Mouse (Mus musculus) granulocyte monocyte progenitor cell, adult 5-6 weeks (primary cell): ENCODE data around the gene Taf11. TPM values are rescaled to one million over a fixed set of nuclear protein-coding genes. Genes with fewer than 3 reads are reported as not detected.

ENCODE experiments used
- ATAC-seq: replicated peaks from 2 replicates; pipeline ENCODE4 v1.8.0; 2016; ENCODE audit warnings: mild to moderate bottlenecking, moderate TSS enrichment, inconsistent platforms; ENCODE audit not compliant: poor library complexity, severe bottlenecking
- total RNA-seq, 2 experiments: library from RNA; stranded (forward) in 1 of 2; stranded (reverse) in 1 of 2; fragments of 200-712, 200-1000 nt in 1 of 2; fragments of >200 nt in 1 of 2; fragmentation: Nextera tagmentation in 1 of 2; gene quantifications; 2 replicates each; pipeline ENCODE4 v1.2.3; 2014 to 2017

Taf11 gene
- total RNA-seq, 2 experiments from 2014 or later: 35.7 to 39.9 TPM

- ATAC-seq: no peak
Measured at GRCm38 (mm10) chr17:27925054-27925453, 15.4 kb upstream of the Taf11 start.

DNA sequence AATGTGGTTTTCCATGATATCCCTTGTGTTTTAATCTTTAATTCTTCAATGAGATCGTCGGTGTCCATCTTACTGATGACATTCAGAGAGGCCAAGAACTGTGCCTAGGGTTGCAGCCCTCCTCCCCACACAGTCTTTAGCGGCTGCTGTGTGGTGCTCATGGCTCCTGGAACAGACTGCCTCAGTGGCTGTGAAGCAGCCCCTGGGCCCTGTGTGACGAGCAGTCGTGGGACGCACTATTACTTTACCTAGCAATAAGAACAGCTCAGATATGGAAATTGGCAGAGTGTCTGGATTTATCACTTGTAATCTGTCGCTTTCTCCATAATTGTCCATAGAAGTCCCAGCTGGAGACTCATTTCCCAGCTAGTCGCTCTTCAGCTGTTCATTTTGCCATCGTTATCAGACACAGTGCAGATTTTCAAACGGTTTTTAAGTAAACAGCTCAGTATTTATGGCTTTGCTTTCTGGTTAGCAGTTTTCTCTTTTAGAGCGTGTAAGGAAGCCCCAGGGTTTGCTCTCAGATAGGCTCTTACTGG lies 12.6 kb upstream of the Taf11 start:
- ATAC-seq: no peak

DNA sequence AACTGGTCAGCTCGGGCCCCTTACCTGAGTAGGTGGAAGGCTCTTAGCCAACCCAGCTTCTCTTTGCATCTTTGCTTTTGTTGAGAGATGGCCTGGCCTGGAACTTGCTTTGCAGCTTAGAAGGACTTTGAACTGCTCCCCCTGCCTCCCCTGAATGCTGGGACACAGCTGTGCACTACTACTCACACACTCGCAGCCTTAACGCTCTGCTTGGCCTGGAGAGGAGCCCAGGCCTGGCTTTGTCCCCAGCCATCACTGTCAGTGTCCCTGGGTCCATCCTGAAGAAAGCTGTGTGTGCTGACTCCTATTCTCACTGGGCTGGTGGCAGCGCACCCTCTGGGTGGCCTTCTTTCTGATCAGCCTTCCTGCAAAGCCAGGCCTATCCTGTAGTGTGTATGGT lies 11.0 kb upstream of the Taf11 start:
- no peak for ATAC-seq

DNA sequence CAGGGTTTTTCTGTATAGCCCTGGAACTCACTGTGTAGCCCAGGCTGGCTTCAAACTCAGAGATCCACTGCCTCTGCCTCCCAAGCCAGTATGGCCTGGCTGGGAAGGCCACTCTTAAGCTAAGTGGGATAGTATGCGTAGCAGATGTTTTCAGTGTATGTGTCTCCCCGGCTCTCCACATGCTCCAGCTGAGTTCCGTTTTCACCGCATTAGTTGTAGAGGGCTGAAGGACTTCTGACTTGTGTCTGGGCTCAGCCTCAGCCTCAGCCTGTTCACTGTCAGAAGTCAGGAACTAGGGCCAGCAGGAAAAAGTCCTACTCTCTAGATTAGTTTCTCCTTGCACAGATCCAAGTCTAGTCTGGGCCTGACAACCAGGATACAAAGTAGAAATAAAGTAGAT lies 6.7 kb upstream of the Taf11 start:
- no peak for ATAC-seq

- no peak for ATAC-seq
Measured at GRCm38 (mm10) chr17:27914742-27915141, 5.1 kb upstream of the Taf11 start.

DNA sequence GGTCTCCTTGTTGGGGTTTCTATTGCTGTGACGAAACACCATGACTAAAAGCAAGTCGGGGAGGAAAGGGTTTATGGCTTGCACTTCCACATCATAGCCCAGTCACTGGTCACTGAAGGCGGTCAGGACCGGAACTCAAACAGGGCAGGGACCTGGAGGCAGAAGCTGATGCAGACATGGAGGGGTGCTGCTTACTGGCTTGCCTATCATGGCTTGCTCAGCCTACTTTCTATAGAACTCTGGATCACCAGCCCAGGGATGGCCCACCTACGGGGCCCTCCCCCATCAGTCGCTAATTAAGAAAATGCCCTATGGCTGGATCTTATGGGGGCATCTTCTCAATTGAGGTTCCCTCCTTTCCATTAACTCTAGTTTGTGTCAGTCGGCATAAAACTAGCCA lies 1.7 kb upstream of the Taf11 start:
- no peak for ATAC-seq

DNA sequence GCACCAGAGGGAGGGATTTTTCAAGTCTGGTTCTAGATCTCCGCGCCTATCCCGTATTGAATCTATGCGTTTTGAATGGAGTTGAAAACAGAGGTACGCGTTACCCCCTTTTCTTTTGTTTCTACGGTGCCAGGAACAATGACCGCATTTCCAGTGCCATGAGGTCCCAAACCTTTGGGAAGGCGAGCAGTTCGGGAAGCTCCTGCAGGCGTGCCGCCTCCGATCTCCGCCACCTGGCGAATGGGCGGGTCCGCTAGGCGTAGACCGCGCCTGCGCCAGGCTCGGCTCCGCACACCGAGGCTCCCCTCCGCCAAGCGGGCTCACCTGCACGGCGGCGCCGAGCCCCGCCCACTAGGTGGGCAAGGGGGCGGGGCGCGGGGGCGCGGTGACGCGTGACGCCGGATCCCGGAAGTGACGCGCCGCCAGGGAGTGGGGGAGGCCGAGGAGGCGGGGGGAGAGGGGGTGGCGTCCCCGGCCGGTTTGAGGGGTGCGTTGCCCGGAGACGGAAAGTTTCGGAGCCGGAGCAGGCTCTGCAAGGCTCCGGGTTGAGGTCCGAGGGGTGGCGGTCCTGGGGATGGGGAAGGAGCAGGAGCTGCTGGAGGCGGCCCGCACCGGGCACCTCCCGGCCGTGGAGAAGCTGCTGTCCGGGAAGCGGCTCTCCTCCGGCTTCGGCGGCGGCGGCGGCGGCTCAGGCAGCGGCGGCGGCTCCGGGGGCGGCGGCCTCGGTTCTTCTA lies 589 bp downstream of the Taf11 start, which contains the start of gene Anks1:
Gene Anks1, plus strand, starts transcription at position 419 of the 734 bp plus-strand sequence.
- peak; percentile 61 for ATAC-seq

- ATAC-seq: peak; percentile 30
Measured at GRCm38 (mm10) chr17:27908206-27908887, 1.3 kb downstream of the Taf11 start.

GRCm38 (mm10) chr17:27907512-27908205 lies 2.0 kb downstream of the Taf11 start:
- peak; percentile 78 for ATAC-seq

GRCm38 (mm10) chr17:27886499-27887210 lies 23.0 kb downstream of the Taf11 start:
- no peak for ATAC-seq

DNA sequence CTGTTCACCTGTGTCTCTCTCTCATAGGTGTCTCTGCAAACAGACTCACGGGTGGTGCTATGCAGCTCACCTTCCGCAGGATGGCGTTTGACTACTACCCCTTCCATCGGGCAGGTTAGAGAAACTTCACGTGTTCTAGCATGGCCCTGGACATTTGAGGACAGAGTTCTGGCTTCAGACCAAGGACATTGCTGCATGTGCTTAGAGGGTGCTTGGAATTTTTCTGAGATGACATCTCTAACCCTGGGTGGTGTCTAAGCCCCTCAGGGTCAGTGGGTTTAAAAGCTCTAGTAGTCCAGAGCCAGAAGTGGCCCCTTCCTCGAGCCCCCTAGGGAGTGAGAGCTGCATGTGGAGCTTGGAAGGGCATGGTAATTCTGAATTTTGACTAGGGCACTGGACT lies 25.6 kb downstream of the Taf11 start:
- no peak for ATAC-seq

DNA sequence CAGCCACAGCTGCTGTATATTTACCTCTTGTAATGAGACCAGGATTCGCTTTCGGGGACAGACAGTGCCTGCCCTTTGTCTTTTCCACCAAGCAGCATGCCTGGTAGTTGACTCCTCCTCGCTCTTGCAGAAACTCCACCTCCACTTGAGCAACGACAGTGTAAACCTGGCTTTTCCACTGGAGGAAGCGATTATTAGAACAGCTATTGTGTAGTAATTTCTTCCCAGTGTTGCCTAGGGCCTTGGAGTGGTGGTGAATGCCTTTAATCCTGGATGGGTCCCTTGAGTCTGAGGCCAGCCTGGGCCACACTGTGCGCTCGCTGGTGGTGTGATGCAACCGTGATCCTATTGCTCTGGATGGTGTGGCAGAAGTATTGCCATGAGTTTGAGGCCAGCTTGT lies 26.5 kb downstream of the Taf11 start:
- no peak for ATAC-seq

DNA sequence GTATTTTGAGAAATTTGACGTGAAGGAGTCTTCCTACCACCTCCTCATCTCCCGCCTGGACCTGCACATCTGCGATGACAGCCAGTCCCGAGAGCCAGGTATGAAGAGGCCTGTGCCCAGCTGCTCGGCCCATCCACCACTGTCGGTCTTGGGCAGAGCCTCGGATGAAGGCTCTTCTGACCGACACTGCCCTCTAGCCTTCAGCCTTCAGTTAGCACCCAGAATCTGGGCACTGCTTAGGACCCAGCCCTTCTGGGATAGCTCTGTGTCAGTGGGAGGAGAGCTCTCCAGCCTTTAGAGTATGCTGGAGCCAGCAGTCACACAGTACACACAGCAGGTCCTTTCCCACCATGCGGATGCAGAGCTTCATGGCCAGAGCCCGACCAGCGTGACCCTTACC lies 28.1 kb downstream of the Taf11 start:
- ATAC-seq: no peak

DNA sequence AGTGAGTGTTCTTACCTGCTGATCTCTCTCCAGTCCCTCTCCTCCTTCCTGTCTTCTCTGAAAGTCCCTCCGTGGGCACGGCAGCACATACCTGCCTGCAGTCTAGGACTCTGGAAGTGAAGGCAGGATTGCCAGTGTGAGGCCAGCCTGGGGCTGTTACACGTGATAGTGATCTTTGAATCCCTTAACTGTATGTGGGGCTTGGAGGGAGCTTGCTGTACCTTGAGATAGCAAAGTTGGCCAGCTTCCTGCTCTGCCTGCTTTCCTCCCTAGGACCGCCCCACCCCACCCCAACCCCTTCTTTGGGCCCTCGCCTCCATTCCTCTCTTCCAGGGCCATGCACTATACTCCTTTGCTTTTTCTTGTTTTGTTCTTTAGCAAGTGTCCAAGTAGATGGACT lies 35.1 kb downstream of the Taf11 start:
- ATAC-seq: no peak

DNA sequence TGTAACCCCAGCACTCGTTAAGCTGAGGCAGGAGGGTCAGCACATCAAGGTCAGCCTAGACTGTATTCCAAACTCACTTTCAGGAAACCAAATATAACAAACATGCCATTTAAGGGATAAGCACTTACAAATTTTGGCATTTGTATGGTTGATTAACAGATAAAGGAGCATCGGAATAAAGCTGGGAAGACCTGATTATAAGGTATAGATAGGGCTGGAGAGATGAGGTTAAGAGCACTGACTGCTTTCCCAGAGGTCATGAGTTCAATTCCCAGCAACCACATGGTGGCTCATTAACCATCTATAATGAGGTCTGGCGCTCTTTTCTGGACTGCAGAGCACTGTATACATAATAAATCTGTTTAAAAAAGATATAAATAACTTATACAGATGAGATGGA lies 36.1 kb downstream of the Taf11 start:
- no peak for ATAC-seq

DNA sequence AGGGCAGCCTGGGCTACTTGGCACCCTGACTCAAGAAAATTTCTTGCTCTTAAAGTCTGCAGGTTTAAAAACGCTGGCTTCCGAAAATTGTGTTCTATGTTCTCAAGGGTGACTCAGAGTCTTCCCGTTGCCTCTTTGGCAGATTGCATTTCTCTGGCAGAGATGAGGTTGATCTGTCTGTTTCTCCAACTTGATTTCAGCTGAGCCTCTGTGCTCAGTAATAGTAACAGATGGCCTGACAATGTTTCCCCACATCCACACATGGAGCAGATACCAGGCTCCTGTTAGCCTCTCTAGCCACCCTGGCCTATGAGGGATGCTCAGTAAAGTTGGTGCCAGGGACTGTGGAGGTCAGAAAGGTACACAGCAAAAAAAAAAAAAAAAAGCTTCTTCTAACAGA lies 37.8 kb downstream of the Taf11 start:
- no peak for ATAC-seq

GRCm38 (mm10) chr17:27866737-27867136 lies 42.9 kb downstream of the Taf11 start:
- ATAC-seq: no peak

- ATAC-seq: no peak
Measured at GRCm38 (mm10) chr17:27865461-27865860, 44.2 kb downstream of the Taf11 start.

DNA sequence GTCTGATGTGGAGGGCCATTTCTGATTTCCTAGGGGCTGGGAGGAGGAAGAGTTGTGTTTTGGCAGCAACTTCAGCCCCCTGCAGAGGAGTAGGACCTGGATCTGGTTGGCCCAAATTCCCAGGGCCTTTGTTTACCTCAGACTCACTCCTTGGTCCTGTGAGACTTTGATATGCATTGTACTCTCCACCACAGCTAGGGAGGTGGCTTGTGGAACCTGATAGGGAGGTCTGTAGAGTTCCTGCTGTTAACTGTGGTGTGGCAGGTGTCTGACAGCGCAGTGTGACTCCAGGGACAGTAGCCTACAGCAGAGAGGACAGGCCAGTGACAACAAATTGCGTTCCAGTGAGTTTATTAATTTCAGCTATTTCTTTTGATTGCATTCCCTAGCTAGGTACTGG lies 50.5 kb downstream of the Taf11 start:
- ATAC-seq: no peak

DNA sequence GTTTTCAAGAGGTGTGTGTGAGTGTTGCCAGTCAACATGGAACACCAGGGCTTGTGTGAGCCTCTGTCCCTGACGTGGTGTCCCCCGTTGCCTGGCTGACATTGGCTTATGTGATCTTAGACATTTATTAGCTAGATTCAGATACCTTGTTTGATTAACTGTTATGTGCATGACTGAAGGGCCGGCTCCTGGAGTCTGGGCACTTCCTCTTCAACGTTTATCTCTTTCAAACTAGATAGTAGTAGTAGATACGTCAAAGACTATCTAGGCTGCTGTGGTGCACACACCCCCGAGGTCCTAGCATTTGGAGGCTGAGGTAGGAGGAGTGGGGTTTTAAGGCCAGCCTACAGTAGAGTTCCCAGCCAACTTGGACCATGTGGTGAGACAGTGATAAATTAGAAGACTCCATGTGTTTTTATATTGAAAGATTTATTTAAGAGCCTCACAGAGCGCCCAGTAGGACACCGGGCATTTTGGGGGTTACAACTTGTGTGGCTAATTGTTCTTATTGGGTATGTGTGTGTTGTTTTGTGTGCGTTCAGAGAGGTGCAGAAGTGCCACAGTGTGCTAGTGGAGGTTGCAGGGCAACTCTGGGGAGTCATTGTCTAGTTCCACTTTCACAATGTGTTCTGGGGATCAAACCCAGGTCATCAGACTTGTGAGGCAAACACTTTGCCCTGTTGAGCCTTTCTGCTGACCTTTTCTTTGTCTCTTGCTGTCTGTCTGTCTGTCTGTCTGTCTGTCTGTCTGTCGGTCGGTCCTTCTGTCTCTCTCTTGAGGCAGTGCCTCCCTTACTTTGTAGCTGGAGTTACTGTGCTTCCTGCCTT lies 51.8 kb downstream of the Taf11 start:
- 0 out of 2 replicates have a peak, but pooled peaks have one; percentile 23 for ATAC-seq
